Mouse (Mus musculus): ENCODE data around the gene Pnkd. TPM values are rescaled to one million over a fixed set of nuclear protein-coding genes. Genes with fewer than 3 reads are reported as not detected.

Gene Pnkd
- polyA plus RNA-seq, 1 experiment = 165 TPM

DNA sequence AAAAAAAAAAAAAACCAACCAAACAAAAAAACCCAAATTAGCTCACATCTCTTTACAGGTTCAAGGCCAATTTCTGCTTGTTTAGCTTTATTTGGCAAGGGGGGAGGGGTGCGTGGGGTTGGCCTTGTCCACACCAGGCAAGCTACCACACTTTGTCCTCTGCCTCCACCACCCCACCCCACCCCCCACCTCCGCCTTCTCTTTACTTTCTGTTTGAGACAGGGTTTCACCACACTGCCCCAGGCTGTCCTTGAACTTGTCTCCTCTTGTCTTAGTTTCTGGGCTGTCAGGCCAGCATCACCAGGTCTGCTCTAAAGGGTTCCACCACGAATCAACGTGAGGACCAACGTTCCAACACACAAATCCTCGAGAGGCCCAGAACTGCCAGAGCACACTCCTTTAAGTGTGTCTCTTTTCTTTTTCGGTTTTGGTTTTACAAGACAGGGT is 94.4 kb downstream of the Pnkd start:
- no peaks in the 10 kb centered on the region for H3K36me3 ChIP-seq (ENCODE audit: control insufficient read depth, insufficient read depth, low read length)
- H3K4me1 ChIP-seq (ENCODE audit: control insufficient read depth, insufficient read depth, low read length) = no peaks in the 10 kb centered on the region
- H3K4me3 ChIP-seq (ENCODE audit: insufficient read depth, low read depth, low read length) = no peak overlapping the region
- DNase-seq = no peak
- H3K27ac ChIP-seq (ENCODE audit: insufficient read depth, low read depth, low read length) = no peak overlapping the region
- no peaks in the 10 kb centered on the region for H3K27me3 ChIP-seq (replicated peaks; ENCODE audit: control insufficient read depth, insufficient read depth, low read length)
- TF ChIP-seq POLR2A (IDR thresholded peaks at IDR 0.05; ENCODE audit: low read depth, low read length) (no peak), CTCF (conservative IDR thresholded peaks at IDR 0.05; ENCODE audit: insufficient read depth, insufficient read length, low read depth, low read length) (no peak)
- WGBS = 85% methylated on average over 7 of the region's 7 CpGs

- no peaks in the 10 kb centered on the region for H3K36me3 ChIP-seq (ENCODE audit: control insufficient read depth, insufficient read depth, low read length)
- H3K27me3 ChIP-seq (replicated peaks; ENCODE audit: control insufficient read depth, insufficient read depth, low read length) = no peaks in the 10 kb centered on the region
- H3K4me3 ChIP-seq (ENCODE audit: insufficient read depth, low read depth, low read length) = no peak overlapping the region
- no peak overlapping the region for H3K27ac ChIP-seq (ENCODE audit: insufficient read depth, low read depth, low read length)
- no peak for DNase-seq
- WGBS = 85% methylated on average over 5 of the region's 5 CpGs
- H3K4me1 ChIP-seq (ENCODE audit: control insufficient read depth, insufficient read depth, low read length) = no peaks in the 10 kb centered on the region
- TF ChIP-seq CTCF (conservative IDR thresholded peaks at IDR 0.05; ENCODE audit: insufficient read depth, insufficient read length, low read depth, low read length) (no peak), POLR2A (IDR thresholded peaks at IDR 0.05; ENCODE audit: low read depth, low read length) (no peak)
Observed at GRCm38 (mm10) chr1:74380484-74380883, 95.8 kb downstream of the Pnkd start.

GRCm38 (mm10) chr1:74381588-74382021 is 96.9 kb downstream of the Pnkd start:
- WGBS = 91% methylated on average over 10 of the region's 10 CpGs
- H3K27ac ChIP-seq (ENCODE audit: insufficient read depth, low read depth, low read length) = no peak overlapping the region
- no peaks in the 10 kb centered on the region for H3K27me3 ChIP-seq (replicated peaks; ENCODE audit: control insufficient read depth, insufficient read depth, low read length)
- DNase-seq = no peak
- no peaks in the 10 kb centered on the region for H3K4me1 ChIP-seq (ENCODE audit: control insufficient read depth, insufficient read depth, low read length)
- TF ChIP-seq POLR2A (IDR thresholded peaks at IDR 0.05; ENCODE audit: low read depth, low read length) (no peak), CTCF (conservative IDR thresholded peaks at IDR 0.05; ENCODE audit: insufficient read depth, insufficient read length, low read depth, low read length) (no peak)
- no peaks in the 10 kb centered on the region for H3K36me3 ChIP-seq (ENCODE audit: control insufficient read depth, insufficient read depth, low read length)
- no peak overlapping the region for H3K4me3 ChIP-seq (ENCODE audit: insufficient read depth, low read depth, low read length)

DNA sequence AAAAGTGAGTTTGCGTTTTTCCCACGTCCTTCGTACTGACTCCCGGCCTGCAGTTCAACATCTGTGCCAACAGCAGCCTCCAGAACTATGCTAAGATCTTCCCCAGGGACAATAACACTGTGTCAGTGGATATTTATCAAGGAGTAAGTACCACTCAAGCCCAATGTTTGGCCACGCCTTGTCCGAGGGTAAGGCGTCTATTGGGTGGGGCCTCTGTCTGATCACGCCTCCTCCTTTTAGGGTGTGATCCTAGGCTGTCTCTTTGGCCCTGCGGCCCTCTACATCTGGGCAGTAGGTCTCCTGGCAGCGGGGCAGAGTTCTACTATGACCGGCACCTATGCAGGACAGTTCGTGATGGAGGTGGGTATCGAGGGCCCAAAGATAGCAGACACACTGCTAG is 98.7 kb downstream of the Pnkd start:
- Histone ChIP-seq H3K4me1 (ENCODE audit: control insufficient read depth, insufficient read depth, low read length) (peaks cover 4% of the 10 kb centered on the region; the same call in 1 of the 2 replicates), H3K27me3 (replicated peaks; ENCODE audit: control insufficient read depth, insufficient read depth, low read length) (no peaks in the 10 kb centered on the region), H3K4me3 (ENCODE audit: insufficient read depth, low read depth, low read length) (no peak overlapping the region), H3K27ac (ENCODE audit: insufficient read depth, low read depth, low read length) (no peak overlapping the region), H3K36me3 (ENCODE audit: control insufficient read depth, insufficient read depth, low read length) (no peaks in the 10 kb centered on the region)
- 83% methylated on average over 13 of the region's 13 CpGs for WGBS
- TF ChIP-seq POLR2A (IDR thresholded peaks at IDR 0.05; ENCODE audit: low read depth, low read length) (no peak), CTCF (conservative IDR thresholded peaks at IDR 0.05; ENCODE audit: insufficient read depth, insufficient read length, low read depth, low read length) (no peak)
- no peak for DNase-seq

DNA sequence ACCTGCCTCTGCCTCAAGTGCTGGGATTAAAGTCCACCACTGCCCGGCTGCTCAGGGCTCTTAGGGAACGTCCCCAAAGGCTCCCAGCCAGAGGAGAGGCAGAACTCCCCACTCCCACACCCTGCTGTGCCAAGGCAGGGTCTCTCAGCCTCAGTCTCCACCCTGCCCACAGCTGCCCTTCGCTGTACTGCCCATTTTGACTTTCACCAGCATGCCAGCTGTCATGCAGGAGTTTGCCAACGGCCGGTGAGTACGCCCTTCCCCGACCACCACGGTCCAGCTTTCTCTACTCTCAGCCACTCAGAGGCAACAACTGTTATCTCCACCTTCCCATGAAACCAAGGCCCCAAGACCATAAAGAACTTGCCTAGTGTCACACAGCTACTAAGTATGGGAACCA is 99.8 kb downstream of the Pnkd start:
- Histone ChIP-seq H3K4me1 (ENCODE audit: control insufficient read depth, insufficient read depth, low read length) (peaks cover 4% of the 10 kb centered on the region; the same call in 1 of the 2 replicates), H3K27ac (ENCODE audit: insufficient read depth, low read depth, low read length) (no peak overlapping the region), H3K4me3 (ENCODE audit: insufficient read depth, low read depth, low read length) (no peak overlapping the region), H3K36me3 (ENCODE audit: control insufficient read depth, insufficient read depth, low read length) (no peaks in the 10 kb centered on the region), H3K27me3 (replicated peaks; ENCODE audit: control insufficient read depth, insufficient read depth, low read length) (no peaks in the 10 kb centered on the region)
- 86% methylated on average over 8 of the region's 8 CpGs for WGBS
- TF ChIP-seq POLR2A (IDR thresholded peaks at IDR 0.05; ENCODE audit: low read depth, low read length) (no peak), CTCF (conservative IDR thresholded peaks at IDR 0.05; ENCODE audit: insufficient read depth, insufficient read length, low read depth, low read length) (no peak)
- no peak for DNase-seq

DNA sequence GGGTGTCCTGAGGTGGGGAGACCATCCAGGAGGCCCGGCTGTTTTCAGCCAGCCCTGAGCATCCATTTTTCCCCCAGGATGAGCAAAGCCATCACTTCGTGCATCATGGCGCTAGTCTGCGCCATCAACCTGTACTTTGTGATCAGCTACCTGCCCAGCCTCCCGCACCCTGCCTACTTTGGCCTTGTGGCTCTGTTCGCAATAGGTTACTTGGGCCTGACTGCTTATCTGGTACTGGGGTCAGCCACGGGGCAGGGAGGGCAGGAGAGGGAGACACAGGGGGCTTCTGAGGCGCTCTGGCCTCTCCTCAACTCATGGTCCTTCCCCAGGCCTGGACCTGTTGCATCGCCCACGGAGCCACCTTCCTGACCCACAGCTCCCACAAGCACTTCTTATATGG is 100.3 kb downstream of the Pnkd start:
- DNase-seq = no peak
- H3K27ac ChIP-seq (ENCODE audit: insufficient read depth, low read depth, low read length) = no peak overlapping the region
- H3K36me3 ChIP-seq (ENCODE audit: control insufficient read depth, insufficient read depth, low read length) = no peaks in the 10 kb centered on the region
- TF ChIP-seq CTCF (conservative IDR thresholded peaks at IDR 0.05; ENCODE audit: insufficient read depth, insufficient read length, low read depth, low read length) (no peak), POLR2A (IDR thresholded peaks at IDR 0.05; ENCODE audit: low read depth, low read length) (no peak)
- peaks cover 4% of the 10 kb centered on the region; the same call in 1 of the 2 replicates for H3K4me1 ChIP-seq (ENCODE audit: control insufficient read depth, insufficient read depth, low read length)
- 94% methylated on average over 10 of the region's 10 CpGs for WGBS
- no peaks in the 10 kb centered on the region for H3K27me3 ChIP-seq (replicated peaks; ENCODE audit: control insufficient read depth, insufficient read depth, low read length)
- H3K4me3 ChIP-seq (ENCODE audit: insufficient read depth, low read depth, low read length) = no peak overlapping the region

- WGBS = 88% methylated on average over 8 of the region's 8 CpGs
- Histone ChIP-seq H3K4me3 (ENCODE audit: insufficient read depth, low read depth, low read length) (no peak overlapping the region), H3K27ac (ENCODE audit: insufficient read depth, low read depth, low read length) (no peak overlapping the region), H3K36me3 (ENCODE audit: control insufficient read depth, insufficient read depth, low read length) (no peaks in the 10 kb centered on the region), H3K27me3 (replicated peaks; ENCODE audit: control insufficient read depth, insufficient read depth, low read length) (no peaks in the 10 kb centered on the region), H3K4me1 (ENCODE audit: control insufficient read depth, insufficient read depth, low read length) (peaks cover 4% of the 10 kb centered on the region; the same call in 1 of the 2 replicates)
- no peak for TF ChIP-seq POLR2A (IDR thresholded peaks at IDR 0.05; ENCODE audit: low read depth, low read length)
- no peak for TF ChIP-seq CTCF (conservative IDR thresholded peaks at IDR 0.05; ENCODE audit: insufficient read depth, insufficient read length, low read depth, low read length)
- DNase-seq = no peak
Observed at GRCm38 (mm10) chr1:74385531-74385930, 100.8 kb downstream of the Pnkd start.
